Mouse (Mus musculus) mammary gland, adult 2 months (tissue): ENCODE measurements around the gene Ttc13. TPM values are rescaled to one million over a fixed set of nuclear protein-coding genes. Genes with fewer than 3 reads are reported as not detected.

Source experiments
- polyA plus RNA-seq: library from polyadenylated mRNA; depleted of rRNA; stranded (reverse); fragments of >200 nt; gene quantifications from 2 replicates; pipeline ENCODE4 v1.2.3, GENCODE M21; 2012; ENCODE audit warnings: low replicate concordance; rRNA removed

Ttc13 gene
- 18.2 and 20.8 TPM in 2 replicates for polyA plus RNA-seq

DNA sequence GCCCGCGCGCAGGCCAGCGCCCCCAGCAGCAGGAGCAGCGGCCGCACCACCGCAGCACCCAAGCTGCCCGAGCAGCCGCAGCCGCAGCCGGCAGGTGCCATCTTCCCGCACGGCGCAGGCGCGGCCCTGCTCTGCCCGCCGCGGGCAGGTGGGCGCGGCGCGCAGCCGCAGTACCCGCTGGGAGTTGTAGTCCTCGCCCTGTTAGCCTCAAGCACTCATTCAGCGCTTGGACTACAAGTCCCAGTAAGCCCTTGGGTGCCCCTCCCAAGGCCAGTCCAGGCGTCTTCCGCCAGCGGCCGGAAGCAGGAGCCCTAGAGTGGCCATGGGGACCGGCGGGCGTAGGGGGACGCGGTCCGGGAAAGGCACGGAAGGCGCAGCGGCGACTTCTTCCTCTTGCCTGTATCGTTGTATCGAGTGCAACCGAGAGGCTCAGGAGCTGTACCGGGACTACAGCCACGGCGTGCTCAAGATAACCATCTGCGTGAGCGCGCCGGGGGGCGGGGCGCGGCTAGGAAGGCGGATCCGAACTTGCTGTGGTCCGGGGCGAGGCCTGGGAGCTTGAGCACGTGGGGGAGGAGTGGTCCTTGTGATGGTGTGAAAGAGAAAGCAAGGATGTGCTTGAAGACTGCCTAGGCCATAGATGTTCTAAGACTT, at the start of gene Ttc13, which contains the start of gene Arv1:
TSS of gene Ttc13 (minus strand) at position 122 of the 654 bp plus-strand sequence.
TSS of gene Arv1 (plus strand) at position 278 of the 654 bp plus-strand sequence.

DNA sequence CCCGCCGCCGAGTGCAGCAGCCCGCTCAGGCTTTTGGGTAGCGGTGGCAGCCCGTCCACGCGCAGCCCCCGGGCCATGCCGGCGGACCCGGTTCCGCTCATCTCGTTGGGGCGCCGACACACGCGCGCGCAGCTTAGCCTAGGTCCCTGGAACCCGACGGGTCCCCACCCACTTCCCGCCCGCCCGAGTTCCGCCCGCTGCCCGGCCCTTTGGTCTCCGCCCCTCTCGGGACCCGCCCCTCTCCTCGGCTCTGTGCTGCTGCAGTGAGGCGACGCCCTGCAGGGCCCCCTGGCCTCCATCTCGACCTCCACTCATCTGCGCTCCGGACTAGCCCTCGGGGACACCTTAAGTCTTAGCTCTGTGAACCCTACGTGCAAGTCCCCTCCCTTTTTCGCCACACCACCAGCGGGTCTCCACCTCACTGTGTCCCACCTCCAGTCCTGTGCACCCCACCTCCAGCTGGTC, 30.0 kb upstream of the Ttc13 start, which contains the start of gene Fam89a:
TSS of gene Fam89a (minus strand) at position 124 of the 465 bp plus-strand sequence.

DNA sequence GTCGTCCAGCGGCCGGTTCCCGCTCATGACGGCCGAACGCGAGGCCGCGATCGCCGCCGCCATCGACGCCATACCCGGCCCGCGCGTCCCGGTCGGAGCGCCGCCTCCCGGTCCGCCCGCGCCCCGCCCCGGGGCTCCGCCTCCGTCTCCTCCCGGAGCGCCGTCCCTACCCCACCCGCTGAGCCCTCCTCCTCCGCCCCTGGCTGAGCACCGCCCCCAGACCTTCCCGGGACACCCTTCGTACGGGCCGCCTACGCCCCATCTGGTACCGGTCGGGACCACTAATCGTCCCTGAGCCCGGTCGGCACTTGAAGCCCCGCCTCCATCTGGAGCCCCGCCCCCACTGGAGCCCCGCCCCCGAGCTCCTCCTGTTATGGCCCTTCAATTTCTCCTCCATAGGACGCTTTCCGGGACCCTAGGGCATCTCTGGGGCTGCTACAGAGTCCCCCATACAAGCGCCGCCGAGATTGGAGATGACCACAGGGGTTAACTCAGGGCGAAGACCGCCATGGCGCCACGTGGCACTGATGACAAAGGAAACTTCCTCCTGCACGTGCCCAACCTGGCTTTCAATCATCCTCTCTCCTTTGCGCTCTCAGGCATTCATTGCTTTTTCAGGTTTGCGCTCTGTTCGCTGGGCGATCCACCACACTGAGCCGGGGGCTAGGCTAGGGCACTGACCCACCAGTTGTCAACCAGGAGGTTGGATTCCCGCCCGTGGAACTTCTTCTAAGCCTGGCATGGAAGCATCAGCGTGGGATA, 58.5 kb downstream of the Ttc13 start, which contains the start of gene 2310022B05Rik:
TSS of gene 2310022B05Rik (minus strand) at position 258 of the 762 bp plus-strand sequence.

Other genes with a start within 250 kb of the Ttc13 start
- gene Cog2, start 201.2 kb downstream of the Ttc13 start, polyA plus RNA-seq, result 16.5 and 20.8 TPM in 2 replicates
- 21.7 and 34.7 TPM in 2 replicates for gene Agt, start 152.3 kb downstream of the Ttc13 start, polyA plus RNA-seq
- 0.09 TPM in 1 of 2 replicates, not detected in the other for gene Capn9, start 145.9 kb downstream of the Ttc13 start, polyA plus RNA-seq
- 25.2 and 29.8 TPM in 2 replicates for gene 2310022B05Rik, start 58.6 kb downstream of the Ttc13 start, polyA plus RNA-seq
- 22.9 and 23.0 TPM in 2 replicates for gene Arv1, start 156 bp upstream of the Ttc13 start, polyA plus RNA-seq
- gene Fam89a, start 29.8 kb upstream of the Ttc13 start, polyA plus RNA-seq, result 2.8 and 3.8 TPM in 2 replicates
- gene Trim67, start 71.1 kb upstream of the Ttc13 start, polyA plus RNA-seq, result 0.87 and 1.7 TPM in 2 replicates
- gene Gnpat, start 141.1 kb upstream of the Ttc13 start, polyA plus RNA-seq, result 82.5 and 128 TPM in 2 replicates
- 10.1 and 14.5 TPM in 2 replicates for gene 2810004N23Rik, start 141.1 kb upstream of the Ttc13 start, polyA plus RNA-seq
- 8.9 and 14.5 TPM in 2 replicates for gene Exoc8, start 175.7 kb upstream of the Ttc13 start, polyA plus RNA-seq
- gene Sprtn, start 175.9 kb upstream of the Ttc13 start, polyA plus RNA-seq, result 13.3 and 14.3 TPM in 2 replicates
- 37.0 and 38.7 TPM in 2 replicates for gene Egln1, start 227.3 kb upstream of the Ttc13 start, polyA plus RNA-seq